Mouse (Mus musculus): ENCODE measurements around the gene Per1. TPM values are rescaled to one million over a fixed set of nuclear protein-coding genes. Genes with fewer than 3 reads are reported as not detected.

Gene Per1
- total and polyA plus RNA-seq, 3 experiments = 36.4 to 79.8 (median 44.4) TPM

- H3K27me3 ChIP-seq (ENCODE audit: control insufficient read depth, insufficient read depth, low read length) = no peaks in the 10 kb centered on the region
- no peaks in the 10 kb centered on the region for H3K79me2 ChIP-seq (replicated peaks; ENCODE audit: control insufficient read depth, insufficient read depth, low read length)
- TF ChIP-seq EP300 (IDR thresholded peaks at IDR 0.05; ENCODE audit: insufficient read depth, low read depth, low read length) (peak; percentile 80; the same call in 1 of the 2 replicates), POLR2A (IDR thresholded peaks at IDR 0.05; ENCODE audit: insufficient read depth, low read depth, low read length) (no peak), CTCF (IDR thresholded peaks at IDR 0.05) (no peak)
- H3K4me1 ChIP-seq (ENCODE audit: control insufficient read depth, insufficient read depth, low read length) = peaks cover 13% of the 10 kb centered on the region
- H3K36me3 ChIP-seq (ENCODE audit: control insufficient read depth, insufficient read depth, low read length) = no peaks in the 10 kb centered on the region
- H3K4me3 ChIP-seq = no peak overlapping the region
- WGBS = 4% methylated on average over 8 of the region's 8 CpGs
- H3K9ac ChIP-seq (ENCODE audit: low read depth, low read length) = peak overlapping the region; percentile 51; the same call in 1 of the 2 replicates
- peak; percentile 90 to 93 for DNase-seq
- intact Hi-C loops (cut with DNase I) = loop anchor here (1.0 to 10.0 kb wide), 4 partner anchors 24 to 258 kb away; partner anchors contain the start of genes 9130213A22Rik, Cntrob, Kcnab3 and Trappc1
- peak overlapping the region; percentile 81 for H3K27ac ChIP-seq
These were observed 28.1 kb upstream of the Per1 start for GRCm38 (mm10) chr11:69066956-69067355.

- no peaks in the 10 kb centered on the region for H3K27me3 ChIP-seq (ENCODE audit: control insufficient read depth, insufficient read depth, low read length)
- H3K4me3 ChIP-seq = no peak overlapping the region
- intact Hi-C loops (cut with DNase I) = loop anchor here (1.0 to 10.0 kb wide), 4 partner anchors 24 to 257 kb away; partner anchors contain the start of genes 9130213A22Rik, Cntrob, Kcnab3 and Trappc1
- TF ChIP-seq EP300 (IDR thresholded peaks at IDR 0.05; ENCODE audit: insufficient read depth, low read depth, low read length) (0 out of 2 replicates have a peak, but pooled peaks have one; percentile 25), CTCF (IDR thresholded peaks at IDR 0.05) (no peak), POLR2A (IDR thresholded peaks at IDR 0.05; ENCODE audit: insufficient read depth, low read depth, low read length) (peak; percentile 51; the same call in 1 of the 2 replicates)
- DNase-seq = peak in 1 of 2 experiments; percentile 70
- no peaks in the 10 kb centered on the region for H3K36me3 ChIP-seq (ENCODE audit: control insufficient read depth, insufficient read depth, low read length)
- H3K4me1 ChIP-seq (ENCODE audit: control insufficient read depth, insufficient read depth, low read length) = peaks cover 13% of the 10 kb centered on the region
- H3K79me2 ChIP-seq (replicated peaks; ENCODE audit: control insufficient read depth, insufficient read depth, low read length) = no peaks in the 10 kb centered on the region
- no peak overlapping the region for H3K9ac ChIP-seq (ENCODE audit: low read depth, low read length)
- H3K27ac ChIP-seq = peak overlapping the region; percentile 81
- 11% methylated on average over 6 of the region's 6 CpGs for WGBS
These were observed 27.4 kb upstream of the Per1 start for GRCm38 (mm10) chr11:69067601-69068000.

DNA sequence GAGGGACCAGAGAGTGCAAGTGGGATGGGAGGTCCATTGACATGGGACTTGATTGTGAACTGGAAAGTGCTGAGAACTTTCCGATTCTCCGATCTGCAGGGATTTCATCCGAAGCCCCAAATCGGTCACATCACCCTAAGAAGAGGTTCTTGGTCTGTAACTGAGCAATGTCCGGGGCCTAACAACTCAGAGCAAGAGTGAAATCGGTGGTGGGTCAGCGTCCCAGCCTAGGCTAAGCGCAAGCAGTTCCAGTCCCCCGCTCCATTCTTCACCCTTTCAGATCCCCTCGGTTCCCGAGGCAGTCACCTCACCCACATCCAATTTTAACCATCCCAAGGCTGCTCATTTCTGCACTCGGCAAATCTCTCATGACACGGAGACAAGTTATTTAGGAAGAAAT lies 24.9 kb upstream of the Per1 start:
- no peaks in the 10 kb centered on the region for H3K27me3 ChIP-seq (ENCODE audit: control insufficient read depth, insufficient read depth, low read length)
- DNase-seq = no peak
- H3K4me1 ChIP-seq (ENCODE audit: control insufficient read depth, insufficient read depth, low read length) = peaks cover 16% of the 10 kb centered on the region
- no peaks in the 10 kb centered on the region for H3K79me2 ChIP-seq (replicated peaks; ENCODE audit: control insufficient read depth, insufficient read depth, low read length)
- intact Hi-C loops (cut with DNase I) = no loop called here
- TF ChIP-seq POLR2A (IDR thresholded peaks at IDR 0.05; ENCODE audit: insufficient read depth, low read depth, low read length) = no peak
- no peak for TF ChIP-seq EP300 (IDR thresholded peaks at IDR 0.05; ENCODE audit: insufficient read depth, low read depth, low read length)
- no peak for TF ChIP-seq CTCF (IDR thresholded peaks at IDR 0.05)
- peak overlapping the region; percentile 77 for H3K9ac ChIP-seq (ENCODE audit: low read depth, low read length)
- WGBS = 0% methylated on average over 13 of the region's 13 CpGs
- H3K36me3 ChIP-seq (ENCODE audit: control insufficient read depth, insufficient read depth, low read length) = no peaks in the 10 kb centered on the region
- H3K27ac ChIP-seq = peak overlapping the region; percentile 89
- H3K4me3 ChIP-seq = peak overlapping the region; percentile 67

GRCm38 (mm10) chr11:69070590-69071222 lies 24.3 kb upstream of the Per1 start, which contains the start of gene Tmem107:
Gene Tmem107, plus strand, starts transcription at chr11:69070806.
- intact Hi-C loops (cut with DNase I) = no loop called here

GRCm38 (mm10) chr11:69071262-69071661 lies 23.8 kb upstream of the Per1 start:
- Histone ChIP-seq H3K79me2 (replicated peaks; ENCODE audit: control insufficient read depth, insufficient read depth, low read length) (no peaks in the 10 kb centered on the region), H3K4me1 (ENCODE audit: control insufficient read depth, insufficient read depth, low read length) (peaks cover 13% of the 10 kb centered on the region), H3K27me3 (ENCODE audit: control insufficient read depth, insufficient read depth, low read length) (no peaks in the 10 kb centered on the region), H3K27ac (peak overlapping the region; percentile 89), H3K9ac (ENCODE audit: low read depth, low read length) (peak overlapping the region; percentile 62), H3K4me3 (peak overlapping the region; percentile 67), H3K36me3 (ENCODE audit: control insufficient read depth, insufficient read depth, low read length) (no peaks in the 10 kb centered on the region)
- no peak for DNase-seq
- 37% methylated on average over 9 of the region's 9 CpGs for WGBS
- intact Hi-C loops (cut with DNase I) = no loop called here
- no peak for TF ChIP-seq POLR2A (IDR thresholded peaks at IDR 0.05; ENCODE audit: insufficient read depth, low read depth, low read length)
- TF ChIP-seq CTCF (IDR thresholded peaks at IDR 0.05) = no peak
- TF ChIP-seq EP300 (IDR thresholded peaks at IDR 0.05; ENCODE audit: insufficient read depth, low read depth, low read length) = no peak

More at GRCm38 (mm10) chr11:69070590-69071222, 24.3 kb upstream of the Per1 start, which contains the start of gene Tmem107:
- no peaks in the 10 kb centered on the region for H3K27me3 ChIP-seq (ENCODE audit: control insufficient read depth, insufficient read depth, low read length)
- peak within 1 kb of the TSS; percentile 89 for H3K27ac ChIP-seq
- H3K4me3 ChIP-seq = peak within 1 kb of the TSS; percentile 67
- H3K9ac ChIP-seq (ENCODE audit: low read depth, low read length) = peak within 1 kb of the TSS; percentile 77
- H3K4me1 ChIP-seq (ENCODE audit: control insufficient read depth, insufficient read depth, low read length) = peaks cover 16% of the 10 kb centered on the region
- under 1% methylated on average over 47 of the region's 47 CpGs for WGBS
- TF ChIP-seq EP300 (IDR thresholded peaks at IDR 0.05; ENCODE audit: insufficient read depth, low read depth, low read length) = 0 out of 2 replicates have a peak, but pooled peaks have one; percentile 10
- peak; percentile 18; the same call in 1 of the 2 replicates for TF ChIP-seq CTCF (IDR thresholded peaks at IDR 0.05)
- TF ChIP-seq POLR2A (IDR thresholded peaks at IDR 0.05; ENCODE audit: insufficient read depth, low read depth, low read length) = peak; percentile 98
- H3K79me2 ChIP-seq (replicated peaks; ENCODE audit: control insufficient read depth, insufficient read depth, low read length) = no peaks in the 10 kb centered on the region
- peak; percentile 93 to 96 for DNase-seq
- H3K36me3 ChIP-seq (ENCODE audit: control insufficient read depth, insufficient read depth, low read length) = no peaks in the 10 kb centered on the region

GRCm38 (mm10) chr11:69072234-69072633 lies 22.8 kb upstream of the Per1 start:
- H3K9ac ChIP-seq (ENCODE audit: low read depth, low read length) = no peak overlapping the region
- H3K4me1 ChIP-seq (ENCODE audit: control insufficient read depth, insufficient read depth, low read length) = peaks cover 8% of the 10 kb centered on the region
- H3K4me3 ChIP-seq = no peak overlapping the region
- no peaks in the 10 kb centered on the region for H3K36me3 ChIP-seq (ENCODE audit: control insufficient read depth, insufficient read depth, low read length)
- intact Hi-C loops (cut with DNase I) = loop anchor here (2.0 kb wide), 1 partner anchor 17 kb away; the partner anchor contains the start of gene Vamp2
- no peak for TF ChIP-seq EP300 (IDR thresholded peaks at IDR 0.05; ENCODE audit: insufficient read depth, low read depth, low read length)
- no peak for TF ChIP-seq CTCF (IDR thresholded peaks at IDR 0.05)
- TF ChIP-seq POLR2A (IDR thresholded peaks at IDR 0.05; ENCODE audit: insufficient read depth, low read depth, low read length) = no peak
- WGBS = 85% methylated on average over 11 of the region's 11 CpGs
- no peaks in the 10 kb centered on the region for H3K79me2 ChIP-seq (replicated peaks; ENCODE audit: control insufficient read depth, insufficient read depth, low read length)
- H3K27me3 ChIP-seq (ENCODE audit: control insufficient read depth, insufficient read depth, low read length) = no peaks in the 10 kb centered on the region
- H3K27ac ChIP-seq = no peak overlapping the region
- no peak for DNase-seq
